Comparison of ENCODE assay signal across 1 mouse cellular context in genomic region chr19:8798264-8798946, GRCm38 (mm10).
TF ChIP-seq lines count a peak whose summit lies in the region.

Polr2g (minus strand) TSS chr19:8798577.

TF ChIP-seq in CH12.LX, 34 proteins besides CTCF, POLR2A, EP300 and RAD21 (continued from another document):
- TF ChIP-seq CHD2 (IDR thresholded peaks at IDR 0.05; ENCODE audit: low read length) = peak; percentile 65; the same call in 1 of the 2 replicates
- peak; percentile 88 for TF ChIP-seq ELF1 (IDR thresholded peaks at IDR 0.05; ENCODE audit: low read depth, low read length)
- TF ChIP-seq MAFK (IDR thresholded peaks at IDR 0.05; ENCODE audit: insufficient replicate concordance, low read length) = no peak
- TF ChIP-seq USF1 (IDR thresholded peaks at IDR 0.05; ENCODE audit: low read depth, low read length) = peak; percentile 30
- TF ChIP-seq IRF4 (IDR thresholded peaks at IDR 0.05; ENCODE audit: low read depth, low read length) = peak; percentile 80
- TF ChIP-seq NELFE (IDR thresholded peaks at IDR 0.05; ENCODE audit: low read depth, low read length) = peak; percentile 90
- TF ChIP-seq JUND (conservative IDR thresholded peaks at IDR 0.05; ENCODE audit: low read depth, low read length) = 0 out of 2 replicates have a peak, but pooled peaks have one; percentile 6
- TF ChIP-seq ZMIZ1 (IDR thresholded peaks at IDR 0.05; ENCODE audit: low read depth, low read length) = peak; percentile 72; the same call in 1 of the 2 replicates
- TF ChIP-seq NRF1 (IDR thresholded peaks at IDR 0.05; ENCODE audit: low read depth, low read length) = 0 out of 2 replicates have a peak, but pooled peaks have one; percentile 38
- peak; percentile 79 for TF ChIP-seq MXI1 (IDR thresholded peaks at IDR 0.05; ENCODE audit: low read depth, low read length)
- peak; percentile 52; the same call in 1 of the 2 replicates for TF ChIP-seq MYC (IDR thresholded peaks at IDR 0.05; ENCODE audit: low read depth, low read length)
